Mouse (Mus musculus) ES-E14 (cell line): ENCODE measurements around the gene Map3k5.

Experiments
- CHD2 ChIP-seq: IDR thresholded peaks from 2 replicates; pipeline ENCODE4 v1.6.1; 2014; ENCODE audit warnings: mild to moderate bottlenecking, low read depth, low read length, inconsistent platforms
- HCFC1 ChIP-seq: IDR thresholded peaks from 2 replicates; pipeline ENCODE4 v1.6.1; 2012; ENCODE audit warnings: low read length, inconsistent platforms, borderline replicate concordance; ENCODE audit not compliant: insufficient read depth
- MAFK ChIP-seq: IDR thresholded peaks from 2 replicates; pipeline ENCODE4 v1.6.1; 2014; ENCODE audit warnings: mild to moderate bottlenecking, low read depth, low read length, inconsistent platforms; ENCODE audit not compliant: insufficient read depth
- ZC3H11A ChIP-seq: IDR thresholded peaks from 2 replicates; pipeline ENCODE4 v1.6.1; 2012; ENCODE audit warnings: low read depth, mild to moderate bottlenecking, inconsistent platforms, low read length, borderline replicate concordance
- ZNF384 ChIP-seq: IDR thresholded peaks from 2 replicates; pipeline ENCODE4 v1.6.1; 2012; ENCODE audit warnings: low read depth, low read length, inconsistent platforms

GRCm38 (mm10) chr10:19910516-19910915, 23.8 kb upstream of the Map3k5 start:
- TF ChIP-seq HCFC1: no peak
- TF ChIP-seq MAFK: no peak
- TF ChIP-seq ZNF384: no peak
- no peak for TF ChIP-seq CHD2
- no peak for TF ChIP-seq ZC3H11A
